Mouse (Mus musculus): ENCODE measurements around the gene Gm29094. TPM values are rescaled to one million over a fixed set of nuclear protein-coding genes. Genes with fewer than 3 reads are reported as not detected.
"Not testable (repeated sequence)": the region's sequence is repeated elsewhere in the genome, so short reads cannot be mapped to it uniquely, and the experiment has no call there.

The Gm29094 gene
- not detected for total RNA-seq (2021)

DNA sequence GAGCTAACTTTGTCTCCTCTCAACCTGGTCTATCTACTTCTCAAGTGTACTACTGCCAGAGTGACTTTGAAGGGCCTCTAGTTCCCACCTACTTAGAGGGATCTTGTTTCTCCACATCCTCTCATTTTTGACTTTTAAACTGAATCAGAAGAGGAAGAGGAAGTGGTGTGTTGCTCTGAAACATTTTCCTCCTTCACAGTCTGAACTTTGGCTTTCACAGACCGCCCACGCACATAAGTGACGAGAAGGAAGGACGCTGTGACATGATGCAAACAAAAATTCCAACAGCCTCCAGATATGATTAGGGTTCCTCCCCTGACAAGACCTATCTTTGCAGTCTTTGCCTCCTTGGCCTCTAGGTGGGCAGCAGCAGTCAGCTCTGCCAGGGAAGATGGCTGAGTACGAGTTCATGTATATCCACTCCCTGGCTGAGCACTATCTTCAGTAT is at the start of gene Gm29094, which contains the start of gene Bcl2a1b:
TSS of gene Gm29094 (plus strand) at position 411 of the 448 bp plus-strand sequence.
TSS of gene Bcl2a1b (plus strand) at position 241 of the 448 bp plus-strand sequence.
- DNase-seq (ENCODE audit: low spot score), result peak; percentile 19

DNA sequence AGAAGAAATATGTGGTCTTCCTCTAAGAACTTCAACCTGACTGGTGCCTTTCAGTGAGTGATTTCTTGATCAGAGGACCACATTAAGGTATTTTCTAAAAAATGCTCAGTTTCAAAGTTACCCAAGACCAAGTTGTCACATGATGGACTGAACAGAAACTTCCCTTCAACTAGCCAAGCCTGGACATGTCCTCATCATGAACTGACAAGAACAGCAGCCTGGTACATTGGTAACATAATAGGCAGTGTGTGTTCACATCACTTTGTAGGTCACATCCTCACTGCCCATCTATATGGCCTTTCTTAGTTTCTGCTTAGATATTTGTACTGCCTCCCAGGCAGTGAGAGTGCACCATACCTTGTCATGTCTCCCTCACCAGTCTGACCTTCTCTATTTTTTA is 26.6 kb upstream of the Gm29094 start:
- DNase-seq (ENCODE audit: low spot score); intact Hi-C loops (cut with DNase I): not testable (repeated sequence)

More for the DNA sequence above, at the start of gene Gm29094, which contains the start of gene Bcl2a1b:
- intact Hi-C loops (cut with DNase I), result not testable (repeated sequence)

DNA sequence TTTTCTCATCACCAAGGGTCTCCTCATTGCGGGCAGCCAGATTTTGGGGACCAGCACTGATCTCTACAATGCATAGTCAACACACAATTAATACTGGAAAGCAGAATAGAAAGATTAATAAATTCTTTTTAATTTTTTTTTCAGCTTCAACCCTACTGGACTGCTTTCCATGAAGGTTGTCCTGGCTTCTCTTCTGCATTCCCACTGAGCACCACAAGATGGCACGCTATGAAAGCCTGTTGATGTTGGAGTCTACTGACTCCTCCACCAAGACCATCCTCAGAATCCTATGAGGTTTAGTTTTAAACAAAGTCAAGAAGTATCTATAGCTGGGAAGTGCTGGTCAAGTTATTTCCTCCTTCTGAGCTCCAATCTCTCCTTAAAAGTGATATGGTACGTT is 20.3 kb upstream of the Gm29094 start:
- intact Hi-C loops (cut with DNase I), result not testable (repeated sequence)
- peak; percentile 5 for DNase-seq (ENCODE audit: low spot score)

- not testable (repeated sequence) for DNase-seq (ENCODE audit: low spot score)
These were observed 19.7 kb upstream of the Gm29094 start for GRCm38 (mm10) chr9:89179469-89179868.

GRCm38 (mm10) chr9:89187006-89187405 is 12.2 kb upstream of the Gm29094 start:
- intact Hi-C loops (cut with DNase I), result not testable (repeated sequence)

More at GRCm38 (mm10) chr9:89179469-89179868, 19.7 kb upstream of the Gm29094 start:
- intact Hi-C loops (cut with DNase I), result not testable (repeated sequence)

GRCm38 (mm10) chr9:89195483-89195882 is 3.7 kb upstream of the Gm29094 start:
- DNase-seq (ENCODE audit: low spot score); intact Hi-C loops (cut with DNase I): not testable (repeated sequence)

More at GRCm38 (mm10) chr9:89187006-89187405, 12.2 kb upstream of the Gm29094 start:
- not testable (repeated sequence) for DNase-seq (ENCODE audit: low spot score)

GRCm38 (mm10) chr9:89197509-89197908 is 1.7 kb upstream of the Gm29094 start:
- intact Hi-C loops (cut with DNase I); DNase-seq (ENCODE audit: low spot score): not testable (repeated sequence)

GRCm38 (mm10) chr9:89198349-89198748 is 830 bp upstream of the Gm29094 start:
- DNase-seq (ENCODE audit: low spot score); intact Hi-C loops (cut with DNase I): not testable (repeated sequence)

DNA sequence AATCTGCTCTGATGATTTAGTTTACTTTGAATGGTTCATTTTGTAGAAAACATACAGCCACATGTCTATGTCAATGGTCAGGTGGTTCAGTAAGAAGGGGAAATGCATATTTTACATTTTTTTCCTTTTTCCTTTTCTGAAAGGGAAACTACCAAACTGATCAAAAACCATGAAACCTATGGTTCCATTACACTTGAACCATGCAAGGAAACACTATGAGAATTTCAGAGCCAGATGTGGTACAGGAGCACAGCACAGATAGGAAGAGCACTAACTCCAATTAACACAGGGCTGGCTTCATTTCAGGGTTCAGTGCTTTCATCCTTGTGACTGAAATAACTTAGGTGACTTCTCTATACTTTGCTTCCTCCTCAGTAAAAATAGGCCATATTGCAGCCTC is 3.1 kb downstream of the Gm29094 start:
- intact Hi-C loops (cut with DNase I); DNase-seq (ENCODE audit: low spot score): not testable (repeated sequence)

GRCm38 (mm10) chr9:89208939-89209338 is 9.8 kb downstream of the Gm29094 start:
- intact Hi-C loops (cut with DNase I); DNase-seq (ENCODE audit: low spot score): not testable (repeated sequence)

DNA sequence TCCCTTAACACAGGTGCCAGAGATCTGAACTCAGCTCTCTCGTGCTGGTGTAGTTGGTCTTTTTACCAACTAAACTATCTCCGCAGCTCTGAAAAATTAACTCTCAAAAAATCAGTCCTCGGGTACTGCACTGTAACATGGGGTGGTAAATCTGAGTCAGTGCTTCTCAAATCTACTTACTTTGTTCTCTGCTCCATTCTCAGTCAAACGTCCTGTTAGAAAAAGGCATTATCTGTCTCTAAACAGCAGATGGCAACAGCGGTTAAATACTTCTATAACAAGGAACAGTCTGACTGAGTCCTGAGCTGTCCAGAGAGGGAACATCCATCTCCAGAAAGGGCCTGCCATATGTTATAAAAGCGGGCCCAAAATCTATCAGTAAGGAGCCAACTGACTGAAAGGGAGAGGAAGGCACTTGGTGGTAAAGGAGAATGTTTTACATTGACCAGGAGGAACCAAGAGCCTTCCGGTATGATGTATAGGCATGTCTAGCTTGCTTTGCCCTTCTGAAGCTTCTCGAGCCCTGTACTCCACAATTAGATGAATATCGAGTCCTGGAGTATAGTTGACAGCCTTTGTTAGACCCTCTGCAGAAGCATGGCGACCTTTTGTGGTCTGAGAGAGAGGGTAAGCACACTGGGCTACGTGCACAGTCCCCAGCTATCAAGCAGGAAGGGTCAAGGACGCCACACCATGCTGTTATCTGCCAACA is 11.3 kb downstream of the Gm29094 start, which contains the start of gene Mthfs:
TSS of gene Mthfs (plus strand) at position 324 of the 712 bp plus-strand sequence.
- intact Hi-C loops (cut with DNase I); DNase-seq (ENCODE audit: low spot score): not testable (repeated sequence)

DNA sequence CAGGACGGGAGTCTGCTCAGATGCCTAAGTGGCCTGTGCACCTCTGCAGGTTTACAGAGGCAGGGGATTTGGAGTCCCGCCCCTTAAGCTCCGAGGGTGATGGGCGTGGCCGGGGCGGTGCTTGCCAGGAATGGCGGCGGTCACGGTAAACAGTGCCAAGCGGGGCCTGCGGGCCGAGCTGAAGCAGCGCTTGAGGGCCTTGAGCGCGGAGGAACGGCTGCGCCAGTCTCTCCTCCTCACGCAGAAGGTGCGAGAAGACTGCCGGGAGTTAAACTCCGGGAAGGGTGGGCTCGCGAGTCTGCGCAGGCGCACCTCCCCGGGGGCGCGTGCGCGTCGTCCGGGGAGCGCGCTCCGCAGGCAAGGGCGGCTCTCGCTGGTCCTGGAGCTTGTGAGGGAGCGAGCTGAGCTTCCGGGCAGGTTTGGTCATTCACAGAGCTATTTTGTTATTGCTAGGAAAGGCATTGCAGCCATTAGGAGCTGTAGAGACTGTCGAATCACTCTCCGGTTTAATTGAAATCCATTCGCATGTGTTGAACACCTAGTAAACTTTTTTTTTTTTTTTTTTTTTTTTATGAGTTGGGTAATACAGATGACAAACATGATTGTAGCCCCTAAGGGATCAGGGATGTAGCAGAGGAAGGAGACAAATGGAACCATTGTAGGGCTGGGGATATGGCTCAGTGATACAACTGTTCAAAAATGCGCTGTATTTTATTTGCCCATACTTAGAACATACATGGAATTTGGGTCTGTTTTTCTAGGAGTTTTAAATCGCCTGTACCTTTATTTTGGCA is 12.1 kb downstream of the Gm29094 start:
- peak; percentile 84 for DNase-seq (ENCODE audit: low spot score)
- intact Hi-C loops (cut with DNase I), result not testable (repeated sequence)

GRCm38 (mm10) chr9:89212428-89212827 is 13.2 kb downstream of the Gm29094 start:
- not testable (repeated sequence) for DNase-seq (ENCODE audit: low spot score)

DNA sequence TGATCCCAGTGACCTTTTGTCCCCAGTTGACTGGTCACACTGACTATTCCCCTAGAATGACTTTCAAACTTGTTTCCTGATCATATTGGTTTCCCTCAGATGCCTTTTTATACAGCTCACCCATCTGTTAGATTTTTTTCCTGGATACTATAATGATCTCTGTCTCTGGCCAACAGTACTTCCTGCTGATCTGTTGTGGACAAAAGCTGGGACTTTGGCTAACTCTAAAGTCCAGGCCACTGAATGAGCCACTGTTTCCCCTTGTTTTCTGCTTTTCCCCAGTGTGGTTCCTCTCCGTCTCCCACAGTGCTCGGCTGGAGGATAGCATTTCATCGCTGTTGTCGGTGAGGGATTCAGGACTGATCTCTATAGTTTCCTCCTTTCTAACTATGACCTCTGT is 19.0 kb downstream of the Gm29094 start:
- intact Hi-C loops (cut with DNase I), result loop anchor here (2.0 kb wide), 1 partner anchor 509 kb away; no protein-coding TSS in a partner anchor
- not testable (repeated sequence) for DNase-seq (ENCODE audit: low spot score)

More at GRCm38 (mm10) chr9:89212428-89212827, 13.2 kb downstream of the Gm29094 start:
- intact Hi-C loops (cut with DNase I), result not testable (repeated sequence)

DNA sequence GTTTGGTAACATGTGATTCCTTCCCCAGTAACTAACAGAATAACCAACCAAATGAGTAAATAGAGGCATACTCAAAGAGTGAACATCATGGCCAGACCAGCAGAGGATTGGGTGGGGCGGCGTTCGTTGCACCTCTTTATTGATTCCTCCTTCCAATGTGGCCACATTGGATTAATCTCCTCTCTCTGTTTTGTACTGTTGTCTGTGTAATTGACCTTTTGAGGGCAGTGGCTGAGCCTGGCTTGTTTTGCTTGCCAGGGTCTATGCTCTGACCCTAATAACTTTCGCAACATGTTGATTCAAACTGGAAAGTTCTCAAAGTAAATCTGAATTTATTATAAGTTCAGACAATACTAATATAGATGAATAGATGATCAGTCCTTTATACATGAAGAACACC is 20.5 kb downstream of the Gm29094 start:
- intact Hi-C loops (cut with DNase I), result loop anchor here (2.0 kb wide), 1 partner anchor 511 kb away; no protein-coding TSS in a partner anchor
- DNase-seq (ENCODE audit: low spot score), result not testable (repeated sequence)

DNA sequence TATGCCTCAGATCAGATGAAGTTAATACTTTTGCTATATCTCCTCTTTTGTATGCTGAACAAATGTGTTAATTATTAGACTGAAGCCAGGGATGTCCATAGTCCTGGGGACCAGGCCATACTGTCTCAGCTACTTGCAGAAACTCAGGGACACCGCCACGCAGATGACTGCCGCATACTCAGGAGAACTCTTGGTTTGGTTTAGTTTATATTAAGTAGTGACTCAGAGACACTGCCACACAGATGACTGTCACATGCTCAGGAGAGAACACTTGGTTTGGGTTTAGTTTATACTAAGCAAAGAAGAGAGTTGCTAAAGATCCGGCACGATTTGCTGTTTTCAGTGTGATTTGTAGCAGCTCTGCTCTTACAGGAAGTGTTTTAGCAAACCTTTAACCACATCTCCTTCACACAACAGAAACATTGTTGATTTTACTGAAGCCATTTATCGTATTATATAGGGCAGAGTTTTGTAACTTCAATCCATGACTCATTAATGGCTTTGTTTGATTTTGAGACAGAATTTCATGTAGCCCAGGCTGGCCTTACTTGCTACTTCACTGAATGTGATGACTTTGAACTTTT is 21.6 kb downstream of the Gm29094 start:
- intact Hi-C loops (cut with DNase I); DNase-seq (ENCODE audit: low spot score): not testable (repeated sequence)

- intact Hi-C loops (cut with DNase I), result loop anchor here (5.0 kb wide), 1 partner anchor 451 kb away; no protein-coding TSS in a partner anchor
These were observed 26.9 kb downstream of the Gm29094 start for GRCm38 (mm10) chr9:89226071-89226470.

GRCm38 (mm10) chr9:89228122-89228521 is 28.9 kb downstream of the Gm29094 start:
- DNase-seq (ENCODE audit: low spot score), result no peak
- intact Hi-C loops (cut with DNase I), result loop anchor here (5.0 kb wide), 1 partner anchor 449 kb away; no protein-coding TSS in a partner anchor

More at GRCm38 (mm10) chr9:89226071-89226470, 26.9 kb downstream of the Gm29094 start:
- DNase-seq (ENCODE audit: low spot score), result no peak

DNA sequence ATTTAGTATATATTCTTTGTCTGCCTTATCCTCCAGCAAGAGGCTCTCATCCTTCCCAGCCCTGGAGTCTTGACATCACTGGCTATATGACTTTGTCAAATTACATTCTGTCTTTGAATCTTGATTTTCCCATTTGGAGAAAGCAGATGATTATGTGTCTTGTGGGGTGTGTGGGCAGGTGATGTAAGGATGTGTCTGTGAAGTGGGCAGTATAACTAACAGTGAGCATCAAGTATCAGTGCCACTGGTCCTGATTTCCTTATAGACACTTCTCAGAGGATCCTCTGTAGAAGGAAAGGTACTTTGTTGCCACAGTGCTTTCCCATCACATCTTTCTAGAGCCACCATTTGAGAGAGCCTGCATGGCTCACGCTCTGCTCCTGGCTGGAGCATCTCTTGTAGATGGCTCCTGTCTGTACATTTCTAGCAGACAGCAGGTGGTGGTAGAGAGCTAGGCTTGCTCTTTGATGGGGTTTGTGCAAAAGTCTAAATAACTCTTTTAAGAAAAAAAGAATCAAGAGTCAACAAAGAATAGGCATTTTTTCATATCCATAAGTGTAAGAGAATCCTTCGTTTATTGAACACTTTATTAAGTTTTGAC is 31.8 kb downstream of the Gm29094 start:
- intact Hi-C loops (cut with DNase I); DNase-seq (ENCODE audit: low spot score): not testable (repeated sequence)
